Mouse (Mus musculus) B cell, adult 2 months (primary cell): ENCODE data around the gene Msi1.
A peak's percentile ranks its signal among the peaks of the same experiment; 100 is the strongest.

Experiments used
- DNase-seq, 2 experiments: peaks; one replicate each; pipeline ENCODE4 v3.0.0; 2022

The Msi1 gene

DNA sequence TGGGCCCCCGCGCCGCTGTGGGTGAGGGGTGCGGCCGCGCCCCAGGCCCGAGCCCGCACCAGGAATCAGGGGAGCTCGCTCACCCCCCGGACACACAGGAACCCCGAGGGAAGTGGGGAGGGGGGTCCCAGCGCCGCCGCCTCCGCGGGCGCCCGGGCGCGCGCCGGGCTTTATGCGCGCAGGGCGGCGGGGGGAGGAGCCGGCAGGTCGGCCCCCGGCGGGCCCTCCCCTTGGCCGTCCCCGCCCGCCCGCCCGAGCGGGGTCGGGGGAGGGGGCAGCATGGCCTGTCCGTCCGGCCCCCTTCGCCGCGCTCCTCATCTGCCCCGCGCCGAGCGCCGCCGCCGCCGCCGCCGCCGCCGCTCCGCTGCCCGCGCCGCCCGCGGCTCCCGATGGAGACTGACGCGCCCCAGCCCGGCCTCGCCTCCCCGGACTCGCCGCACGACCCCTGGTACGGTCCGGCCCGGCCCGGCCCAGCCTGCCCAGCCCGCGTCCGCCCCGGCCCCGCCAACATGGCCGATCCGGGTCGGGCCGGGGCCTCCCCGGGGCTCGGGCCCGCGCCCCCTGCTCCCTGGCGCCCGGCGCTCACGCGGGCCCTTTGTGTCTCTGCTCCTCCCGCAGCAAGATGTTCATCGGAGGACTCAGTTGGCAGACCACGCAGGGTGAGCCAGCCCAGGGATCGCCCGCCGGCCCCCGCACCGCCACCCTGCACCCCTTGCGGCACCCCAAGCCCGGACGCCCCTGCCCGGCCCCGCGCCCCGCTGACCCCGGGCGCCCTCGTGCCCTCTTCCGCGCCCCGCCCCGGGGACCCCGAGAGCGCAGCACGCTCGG is at the start of gene Msi1:
Gene Msi1, plus strand, starts transcription at position 241 of the 828 bp plus-strand sequence.
- DNase-seq, result peak in 1 of 2 experiments; percentile 14

DNA sequence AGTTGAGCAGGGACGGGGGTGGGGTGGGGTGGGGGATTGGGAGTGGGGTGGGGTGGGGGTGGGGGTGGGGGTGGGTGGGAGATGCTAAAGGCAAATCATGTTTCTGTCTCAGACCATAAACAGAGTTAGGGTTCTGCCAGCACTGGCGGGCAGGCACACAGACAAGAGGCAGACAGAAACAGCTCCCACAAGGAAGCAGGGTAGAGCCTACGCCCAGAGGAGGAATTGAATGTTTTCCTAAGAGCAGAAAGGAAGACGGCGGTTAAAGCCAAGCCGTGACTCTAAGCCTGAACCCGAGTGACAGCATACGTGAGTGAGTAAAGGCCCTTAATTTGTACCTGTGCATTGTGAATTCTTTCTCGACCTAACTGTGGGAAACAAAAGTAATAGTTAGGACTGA is 37.5 kb upstream of the Msi1 start:
- DNase-seq, result no peak

DNA sequence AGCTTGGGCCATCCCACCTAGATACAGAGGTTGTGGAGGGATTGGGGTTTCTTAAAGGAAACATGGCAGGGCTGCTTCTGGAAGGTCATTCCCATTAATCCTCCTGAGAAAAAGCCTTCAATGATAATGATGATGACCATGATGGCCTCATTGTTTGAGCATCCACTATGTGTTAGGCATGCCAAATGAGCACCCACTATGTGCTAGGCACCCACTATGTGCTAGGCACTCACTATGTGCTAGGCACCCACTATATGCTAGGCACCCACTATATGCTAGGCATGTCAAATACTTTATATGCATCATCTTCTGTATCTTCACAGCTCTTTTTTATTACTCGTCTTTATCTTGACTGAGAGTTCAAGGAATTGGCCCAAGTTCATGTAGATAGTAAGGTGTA is 36.4 kb upstream of the Msi1 start:
- no peak for DNase-seq

DNA sequence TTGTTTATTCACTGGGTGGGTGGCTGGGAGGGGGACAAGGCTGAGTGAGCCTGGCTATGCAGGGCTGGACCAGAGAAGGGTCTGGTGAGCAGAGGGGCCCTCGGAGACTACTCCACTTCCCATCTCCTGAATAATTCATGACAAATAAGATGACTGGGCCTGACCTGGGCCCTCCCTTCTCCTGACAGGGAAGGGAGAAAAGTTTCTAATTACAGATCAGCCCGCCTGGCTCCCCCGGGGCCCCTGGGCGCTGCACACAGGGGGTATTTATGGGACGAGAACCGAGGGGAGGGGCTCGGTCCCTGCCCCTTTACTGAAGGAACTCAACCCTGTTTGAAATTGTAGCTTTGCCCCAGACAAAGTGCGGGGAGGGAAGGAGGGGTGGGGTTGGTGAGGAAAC is 35.2 kb upstream of the Msi1 start:
- DNase-seq, result no peak

DNA sequence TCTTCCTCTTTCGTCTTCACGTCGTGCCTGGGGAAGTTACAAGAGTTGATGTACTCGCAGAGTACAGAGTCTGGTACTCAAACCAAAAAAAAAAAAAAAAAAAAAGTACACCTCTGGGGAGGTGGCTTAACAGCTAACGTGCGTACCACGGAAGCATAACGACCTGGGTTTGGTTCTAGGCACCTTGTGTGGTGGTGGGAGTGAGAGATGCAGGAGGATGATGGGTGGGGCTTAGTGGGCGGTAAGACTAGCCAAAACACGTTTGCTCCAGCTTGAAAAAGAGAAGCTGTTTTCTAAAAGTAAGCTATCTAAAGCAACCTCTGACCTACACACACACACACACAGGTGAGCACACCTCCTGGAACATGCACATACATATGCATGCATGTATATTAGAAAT is 34.6 kb upstream of the Msi1 start:
- DNase-seq, result no peak

DNA sequence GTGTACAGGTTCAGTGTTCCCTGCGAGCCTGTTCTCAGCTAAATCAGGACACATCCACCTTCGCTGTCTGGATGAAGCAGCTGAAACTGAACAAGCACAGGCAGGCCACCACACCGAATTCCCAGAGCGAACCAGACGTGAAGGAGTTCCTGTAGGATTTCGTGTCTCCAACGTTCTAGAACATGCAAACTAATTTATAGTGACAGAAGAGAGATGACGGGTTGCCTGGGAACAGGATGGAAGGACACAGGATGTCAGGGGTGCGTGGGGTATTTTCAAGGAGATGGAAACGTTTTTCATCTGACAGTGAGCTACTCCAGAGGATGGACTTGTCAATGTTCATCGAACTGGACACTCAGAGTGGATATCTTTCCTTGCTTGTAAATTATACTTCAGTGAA is 32.7 kb upstream of the Msi1 start:
- DNase-seq, result no peak

- DNase-seq, result no peak
These were observed 31.3 kb upstream of the Msi1 start for GRCm38 (mm10) chr5:115397839-115398780.

DNA sequence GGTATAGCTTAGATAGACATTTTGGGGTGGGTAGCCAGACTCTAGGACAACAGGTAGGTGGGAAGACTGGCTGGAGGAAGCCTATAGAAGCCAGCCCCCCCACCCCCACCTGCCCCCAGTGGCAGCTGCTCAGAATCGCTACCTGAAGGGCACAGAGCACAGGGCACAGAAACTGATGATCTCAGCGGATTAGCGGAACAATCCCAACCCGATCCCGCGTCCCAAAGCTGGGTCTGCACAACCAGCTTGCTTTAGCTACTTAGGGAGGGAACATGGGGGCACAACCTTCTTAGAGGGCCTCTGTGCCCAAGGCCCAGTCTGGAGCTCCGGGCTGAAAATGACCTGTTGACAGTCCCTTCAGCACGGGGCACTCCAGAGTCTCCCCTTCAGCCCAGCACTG is 27.3 kb upstream of the Msi1 start:
- no peak for DNase-seq

- no peak for DNase-seq
These were observed 25.8 kb upstream of the Msi1 start for GRCm38 (mm10) chr5:115403436-115404140.

- no peak for DNase-seq
These were observed 25.1 kb upstream of the Msi1 start for GRCm38 (mm10) chr5:115404241-115404794.

GRCm38 (mm10) chr5:115405205-115405604 is 24.2 kb upstream of the Msi1 start:
- DNase-seq, result no peak

GRCm38 (mm10) chr5:115408110-115408509 is 21.3 kb upstream of the Msi1 start:
- no peak for DNase-seq

DNA sequence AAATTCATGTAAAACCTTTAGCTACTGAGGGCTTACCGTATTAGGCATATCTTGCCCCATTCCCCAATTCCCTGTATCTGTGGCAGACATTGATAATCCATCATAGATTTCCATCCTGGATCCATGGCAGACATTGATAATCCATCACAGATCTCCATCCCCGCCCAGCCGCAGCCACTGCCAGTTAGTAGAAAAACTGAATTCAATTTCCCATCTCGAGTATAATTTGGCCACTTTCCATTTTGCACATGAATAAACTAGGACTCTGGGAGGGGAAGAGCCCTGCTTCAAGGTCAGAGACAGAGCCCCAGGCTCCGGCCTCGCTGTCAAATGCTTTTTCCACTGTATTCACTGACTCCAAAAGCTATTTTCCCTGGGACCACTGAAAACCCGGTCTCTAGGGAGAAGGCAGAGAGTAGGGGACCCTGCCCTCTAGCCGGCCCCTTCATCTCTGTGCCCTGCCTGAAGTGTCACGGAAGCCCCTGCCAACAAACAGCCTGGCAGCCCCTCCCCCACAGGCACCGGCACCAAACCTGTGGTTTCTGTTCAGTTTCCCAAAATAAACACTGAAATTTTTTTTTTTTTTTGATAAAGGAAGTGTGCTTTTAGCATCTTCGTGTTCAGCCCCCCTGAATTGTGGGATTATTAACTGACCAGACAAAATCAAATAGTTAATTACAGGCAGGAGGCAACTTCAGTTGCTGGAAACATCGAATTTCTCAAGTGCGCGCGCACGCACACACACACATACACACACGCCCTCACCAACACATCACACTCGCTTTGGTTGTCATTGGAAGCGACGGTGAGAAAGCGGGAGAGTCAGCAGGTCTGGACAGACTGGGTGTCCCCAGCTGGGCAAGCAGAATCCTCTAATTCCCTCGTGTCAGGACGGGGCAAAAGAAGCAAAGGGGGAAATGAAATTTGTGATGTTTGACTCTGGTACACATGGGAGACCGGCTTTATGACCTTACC is 14.0 kb upstream of the Msi1 start:
- peak; percentile 23 to 30 for DNase-seq

DNA sequence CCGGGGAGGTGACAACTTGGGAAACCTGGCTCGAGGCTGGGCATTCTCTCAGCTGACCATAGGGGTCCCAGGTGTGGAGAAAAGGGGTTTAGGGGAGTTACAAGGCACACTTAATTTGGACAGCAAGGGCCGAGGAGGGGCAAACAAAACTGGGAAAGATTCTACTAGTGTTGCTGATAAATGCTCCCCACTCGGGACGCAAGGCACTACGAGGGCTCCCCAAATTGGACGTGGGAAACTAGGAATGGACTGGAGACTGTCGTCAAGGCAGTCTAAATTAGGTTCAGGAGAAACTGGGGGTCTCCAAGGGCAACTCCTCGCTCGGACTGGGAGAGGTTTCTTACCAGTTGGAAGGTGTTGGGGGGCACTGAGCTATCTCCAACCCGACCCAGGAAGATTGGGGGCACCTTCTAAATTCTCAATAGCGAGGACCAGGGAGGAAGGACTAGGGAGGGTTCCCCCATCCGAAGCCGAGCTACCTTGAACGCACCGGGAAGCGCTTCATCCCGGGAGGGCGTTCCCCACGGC is 504 bp upstream of the Msi1 start:
- no peak for DNase-seq

DNA sequence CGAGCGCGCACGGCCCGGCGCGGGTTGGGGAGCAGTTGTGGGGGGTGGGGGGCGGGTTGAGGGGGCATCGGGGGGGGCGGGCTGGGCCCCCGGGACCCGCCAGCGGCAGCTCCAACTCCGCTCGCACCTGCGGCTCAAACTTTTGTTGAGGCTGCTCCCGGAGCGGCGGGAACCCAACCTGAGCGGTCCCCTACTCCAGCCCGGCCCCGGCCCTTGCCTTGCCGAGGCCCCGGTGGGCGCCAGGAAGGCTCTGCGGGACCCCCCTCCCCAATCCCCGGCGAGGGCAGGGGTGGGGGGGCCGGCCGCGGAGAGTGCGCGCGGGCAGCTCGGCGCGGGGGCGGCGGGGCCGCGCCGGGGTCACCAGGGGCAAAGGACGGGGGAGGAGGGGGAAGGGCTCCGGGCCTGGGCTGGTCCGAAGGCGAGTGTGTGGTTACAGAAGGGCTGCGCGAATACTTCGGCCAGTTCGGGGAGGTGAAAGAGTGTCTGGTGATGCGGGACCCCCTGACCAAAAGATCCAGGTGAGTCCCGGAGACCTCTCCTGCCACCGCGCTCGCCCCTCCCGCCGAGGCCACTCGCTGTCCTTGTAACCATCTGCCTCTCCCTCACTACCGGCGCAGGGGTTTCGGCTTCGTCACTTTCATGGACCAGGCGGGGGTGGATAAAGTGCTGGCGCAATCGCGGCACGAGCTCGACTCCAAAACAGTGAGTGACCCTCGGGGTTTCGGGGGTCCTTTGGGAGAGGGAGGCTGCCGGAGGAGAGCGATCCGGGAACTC is 975 bp downstream of the Msi1 start:
- DNase-seq, result peak in 1 of 2 experiments; percentile 9

GRCm38 (mm10) chr5:115431061-115431897 is 1.9 kb downstream of the Msi1 start:
- no peak for DNase-seq

DNA sequence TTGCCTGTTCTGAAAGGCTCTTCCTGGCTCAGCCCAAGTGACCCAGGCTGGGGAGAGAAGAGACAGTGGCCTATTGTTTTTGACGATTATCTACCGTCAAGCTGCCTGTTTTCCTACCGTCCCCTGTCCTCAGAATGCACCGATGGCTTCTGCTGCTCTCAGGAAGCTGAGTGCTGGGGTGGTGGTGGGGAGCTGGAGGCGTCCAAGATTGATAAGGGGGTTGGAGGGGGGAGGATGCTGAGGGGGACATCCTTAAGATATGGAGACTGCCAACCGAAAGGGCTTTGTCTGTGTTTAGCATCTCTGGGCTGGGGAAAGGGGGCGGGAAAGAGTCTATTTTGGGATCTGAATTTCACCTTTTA is 2.5 kb downstream of the Msi1 start:
- DNase-seq, result no peak

DNA sequence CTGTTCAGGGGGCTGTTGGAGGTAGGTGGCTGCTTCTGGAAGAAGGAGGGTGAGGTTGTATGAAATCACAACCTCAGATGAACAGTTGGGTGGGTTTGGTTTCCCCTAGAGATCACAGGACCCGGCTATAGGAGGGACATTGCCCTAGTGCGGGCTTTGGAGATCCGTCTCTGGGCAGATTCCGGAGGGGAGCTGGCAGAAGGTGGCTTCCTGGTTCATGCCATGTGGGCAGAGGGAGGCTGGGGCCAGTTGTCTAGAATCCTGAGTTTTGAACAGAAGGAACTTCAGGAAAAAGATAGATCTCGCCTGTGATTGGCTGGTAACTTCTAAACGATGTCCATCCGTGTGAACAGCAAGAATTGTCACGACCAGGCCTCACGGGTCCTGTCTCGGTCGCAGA is 3.0 kb downstream of the Msi1 start:
- no peak for DNase-seq

DNA sequence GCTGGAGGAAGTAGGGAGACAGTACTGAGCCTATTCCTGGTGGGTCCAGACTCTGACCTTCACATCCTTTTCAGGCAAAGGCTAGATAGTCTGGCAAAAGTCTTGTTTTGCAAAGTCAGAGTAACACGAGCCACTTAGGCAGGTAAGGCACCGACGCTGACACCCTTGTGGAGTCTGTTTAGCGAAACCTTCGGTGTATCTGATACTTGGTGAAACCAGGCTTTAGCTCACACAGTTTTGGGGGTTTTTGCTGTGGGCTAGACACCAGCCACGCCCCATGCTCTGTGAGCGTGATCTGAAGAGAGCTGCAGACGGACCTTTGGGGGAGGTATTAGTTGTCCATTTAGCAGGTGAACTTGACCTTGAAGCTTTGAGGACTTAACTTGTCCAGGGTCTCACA is 3.8 kb downstream of the Msi1 start:
- no peak for DNase-seq
